Mouse (Mus musculus): ENCODE measurements at regions not wholly inside any gene's neighbourhood (a gene's known extent, or its start where the extent isn't known, plus 50 kb on each side); places are given as distances from the start of the nearest gene placed in this dataset.

- TF ChIP-seq CTCF (IDR thresholded peaks at IDR 0.05; ENCODE audit: control insufficient read depth, insufficient read depth, insufficient read length) (no peak), MYOD1 (IDR thresholded peaks at IDR 0.05; ENCODE audit: control insufficient read depth, insufficient read length, low read depth) (no peak), FOSL1 (IDR thresholded peaks at IDR 0.05; ENCODE audit: insufficient read depth, low read length, poor library complexity, severe bottlenecking) (no peak), USF1 (IDR thresholded peaks at IDR 0.05; ENCODE audit: low read depth) (no peak), MAX (IDR thresholded peaks at IDR 0.05) (no peak), MYOG (IDR thresholded peaks at IDR 0.05; ENCODE audit: control insufficient read depth, extremely low read depth, insufficient read length) (no peak)
These were observed 104.2 kb upstream of the Krtap11-1 start for GRCm38 (mm10) chr16:89675009-89675785.
